Mouse (Mus musculus): ENCODE results near the gene Yif1a.

Gene Yif1a

DNA sequence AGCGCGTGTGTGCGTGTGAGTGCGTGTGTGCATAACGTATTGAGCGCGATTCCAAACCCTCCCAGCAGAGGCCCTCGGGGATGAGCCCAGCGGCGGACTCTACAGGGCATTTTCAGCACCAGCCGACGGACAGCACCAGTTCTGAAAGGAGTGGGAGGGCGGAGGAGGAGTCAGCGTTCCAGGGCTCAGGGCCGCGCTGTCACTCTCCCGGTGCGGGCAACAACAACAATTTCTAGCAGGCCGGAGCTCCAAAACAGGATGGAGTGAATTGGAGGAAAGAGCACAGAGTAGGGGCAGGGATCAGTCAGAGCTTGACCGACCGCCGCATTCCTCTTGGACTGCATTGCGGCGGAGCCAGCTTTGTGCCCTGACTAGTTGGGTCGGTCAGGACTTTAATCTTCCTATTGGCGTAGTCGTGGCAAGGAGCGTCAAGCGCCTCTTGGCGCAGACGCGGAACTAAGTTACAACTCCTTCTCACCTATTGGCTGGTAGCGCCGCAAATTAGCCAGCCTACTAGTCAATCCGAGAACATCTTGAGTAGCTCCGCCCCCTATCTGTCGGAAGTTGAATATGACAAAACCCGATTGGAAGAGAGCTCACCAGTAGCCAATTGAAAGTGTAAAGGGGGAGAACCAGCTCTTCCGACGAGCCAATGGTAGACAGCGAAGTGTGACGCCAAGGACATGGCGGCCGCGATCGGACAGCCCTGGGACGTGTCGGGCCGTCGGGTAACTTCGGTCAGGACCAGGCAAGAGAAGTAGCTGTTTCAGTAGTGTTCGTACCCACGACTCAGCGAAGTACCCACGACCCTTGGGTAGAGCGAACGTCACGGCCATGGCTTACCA lies at the start of gene Yif1a:
Gene Yif1a (plus strand): TSS at position 655 of the 845 bp plus-strand sequence.
- peak; percentile 99 for DNase-seq

DNA sequence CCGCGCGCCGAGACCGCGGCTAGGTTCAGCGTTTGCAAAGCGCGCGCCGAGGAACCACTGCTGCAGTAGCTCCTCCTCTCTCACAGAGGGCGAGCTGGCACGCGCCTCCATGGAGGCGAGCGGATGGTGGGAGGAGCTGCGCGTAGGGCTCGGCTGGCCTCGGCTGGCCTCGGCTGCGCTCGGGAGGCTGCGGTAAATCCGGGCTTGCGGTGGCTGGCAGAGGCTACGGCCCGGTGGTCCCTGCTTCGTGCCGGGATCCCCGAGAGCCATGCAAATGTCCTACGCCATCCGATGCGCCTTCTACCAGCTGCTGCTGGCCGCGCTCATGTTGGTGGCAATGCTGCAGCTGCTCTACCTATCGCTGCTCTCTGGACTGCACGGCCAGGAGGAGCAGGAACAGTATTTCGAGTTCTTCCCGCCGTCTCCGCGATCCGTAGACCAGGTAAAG lies 49.6 kb upstream of the Yif1a start, which contains the start of the genes B4gat1 and AC124502.3:
Gene B4gat1 (plus strand): TSS at position 118 of the 448 bp plus-strand sequence.
Gene AC124502.3 (plus strand): TSS at position 183 of the 448 bp plus-strand sequence.
- peak; percentile 95 for DNase-seq

- DNase-seq = no peak
Measured at GRCm38 (mm10) chr19:5039301-5040114, 48.8 kb upstream of the Yif1a start.

GRCm38 (mm10) chr19:5040862-5041523 lies 47.3 kb upstream of the Yif1a start, which contains the start of gene Brms1:
TSS of gene Brms1 (plus strand) at chr19:5041354.
- DNase-seq = peak; percentile 91

- no peak for DNase-seq
Measured at GRCm38 (mm10) chr19:5041588-5041987, 46.8 kb upstream of the Yif1a start.

DNA sequence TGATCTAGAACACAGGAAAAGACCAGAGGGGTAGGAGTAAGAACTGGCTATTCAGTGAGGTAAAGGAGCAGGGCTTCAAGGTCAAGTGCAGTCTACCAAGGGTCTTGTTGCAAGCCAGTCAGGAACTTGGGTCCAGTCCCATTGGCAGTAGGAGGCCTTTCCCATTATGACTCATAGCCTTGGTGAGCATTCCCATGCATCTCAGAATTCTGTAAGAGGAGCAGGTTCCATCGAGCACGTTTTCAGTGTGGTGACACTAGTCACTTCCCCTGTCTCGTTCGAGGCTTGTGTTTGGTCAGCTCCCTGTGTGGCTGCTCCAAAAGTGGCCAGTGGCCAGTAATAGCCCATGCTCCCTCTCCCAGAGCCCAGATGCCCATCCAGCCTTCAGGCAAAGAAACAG lies 42.8 kb upstream of the Yif1a start:
- DNase-seq = no peak

DNA sequence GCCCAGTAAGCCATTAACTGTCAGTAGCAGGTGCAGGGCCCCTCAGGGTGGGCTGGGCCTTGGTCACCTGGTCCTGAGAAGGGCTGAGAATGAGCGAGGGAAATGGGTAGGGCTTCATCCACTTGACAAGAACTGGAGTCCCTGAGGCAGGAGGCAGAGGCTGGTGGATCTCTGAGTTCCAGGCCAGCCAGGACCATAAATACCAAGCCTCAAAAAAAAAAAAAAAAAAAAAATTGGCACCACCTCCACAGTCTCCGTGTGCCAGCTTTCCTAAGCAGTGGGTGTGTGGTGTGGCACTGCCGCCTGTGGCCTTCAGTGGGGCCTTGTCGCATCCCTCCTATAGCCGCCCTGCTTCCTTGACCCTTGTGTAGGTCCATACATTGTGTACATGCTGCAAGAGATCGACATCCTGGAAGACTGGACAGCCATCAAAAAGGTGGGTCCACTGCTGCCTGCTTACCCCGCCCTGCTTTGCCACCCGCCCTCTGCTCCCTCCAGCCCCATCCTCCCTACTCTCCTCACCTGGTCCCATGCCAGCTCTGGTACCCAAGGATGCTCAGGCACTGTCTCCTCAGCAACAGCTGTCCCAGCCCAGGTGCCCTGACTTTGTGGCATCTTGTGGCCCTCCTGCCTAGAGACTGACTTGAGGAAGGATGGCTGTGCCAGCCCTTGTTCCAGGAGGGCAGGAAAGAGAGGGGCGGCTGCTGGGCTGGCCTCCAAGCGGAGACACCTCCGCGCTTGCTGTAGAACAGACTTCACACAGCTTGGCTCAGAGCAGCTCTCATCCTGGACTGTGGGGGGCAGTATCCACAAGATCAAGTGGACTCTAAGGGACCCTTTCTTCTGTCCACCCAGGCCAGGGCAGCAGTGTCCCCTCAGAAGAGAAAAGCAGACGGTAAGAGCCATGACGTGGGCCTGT lies 39.9 kb upstream of the Yif1a start:
- peak; percentile 56 for DNase-seq

GRCm38 (mm10) chr19:5049325-5049724 lies 39.0 kb upstream of the Yif1a start:
- DNase-seq = peak; percentile 48

GRCm38 (mm10) chr19:5050047-5050905 lies 38.1 kb upstream of the Yif1a start, which contains the start of gene Rin1:
TSS of gene Rin1 (plus strand) at chr19:5050481.
- peak; percentile 72 for DNase-seq

DNA sequence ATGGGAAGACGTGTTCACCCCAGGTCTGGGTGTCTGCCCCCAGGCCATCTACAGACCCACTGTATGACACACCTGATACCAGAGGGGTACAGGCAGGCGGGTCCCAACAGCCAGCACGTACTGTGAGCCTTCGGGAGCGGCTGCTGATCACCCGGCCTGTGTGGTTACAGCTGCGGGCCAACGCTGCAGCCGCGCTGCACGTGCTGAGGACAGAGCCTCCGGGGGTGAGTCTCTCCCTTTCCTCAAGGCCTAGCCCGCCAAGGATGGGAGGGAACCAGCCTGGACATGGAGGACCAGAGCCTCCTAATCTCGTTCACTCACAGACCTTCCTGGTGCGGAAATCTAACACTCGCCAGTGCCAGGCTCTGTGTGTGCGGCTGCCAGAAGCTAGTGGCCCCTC lies 37.3 kb upstream of the Yif1a start:
- DNase-seq = peak; percentile 55

GRCm38 (mm10) chr19:5051515-5051914 lies 36.8 kb upstream of the Yif1a start:
- peak; percentile 52 for DNase-seq

DNA sequence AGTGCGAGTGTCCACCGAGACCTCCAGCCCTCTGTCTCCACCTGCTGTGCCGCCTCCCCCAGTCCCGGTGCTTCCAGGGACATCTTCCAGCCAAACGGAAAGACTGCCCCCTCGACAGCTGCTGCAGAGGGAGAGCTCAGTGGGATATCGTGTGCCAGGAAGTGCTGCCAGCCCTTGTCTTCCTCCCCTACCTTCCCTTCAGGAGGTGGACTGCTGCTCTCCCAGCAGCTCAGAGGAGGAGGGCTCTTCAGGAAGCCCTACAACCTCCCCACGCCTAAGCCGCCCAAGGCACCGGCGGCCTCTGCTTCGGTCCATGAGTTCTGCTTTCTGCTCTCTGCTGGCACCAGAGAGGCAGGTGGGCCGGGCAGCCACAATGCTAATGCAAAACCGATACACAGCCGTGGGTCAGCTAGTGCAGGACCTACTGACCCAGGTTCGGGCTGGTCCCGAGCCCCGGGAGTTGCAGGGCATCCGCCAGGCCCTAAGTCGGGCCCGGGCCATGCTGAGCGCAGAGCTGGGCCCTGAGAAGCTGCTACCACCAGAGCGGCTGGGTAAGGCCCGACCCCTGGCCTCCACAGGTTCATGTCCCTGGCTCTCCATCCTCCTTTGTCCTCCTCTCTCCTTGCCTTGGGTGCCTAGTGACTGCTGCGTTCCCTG lies 36.0 kb upstream of the Yif1a start:
- peak; percentile 79 for DNase-seq

- DNase-seq = peak; percentile 84
Measured at GRCm38 (mm10) chr19:5052853-5053252, 35.5 kb upstream of the Yif1a start.

GRCm38 (mm10) chr19:5053909-5054308 lies 34.4 kb upstream of the Yif1a start:
- peak; percentile 80 for DNase-seq

DNA sequence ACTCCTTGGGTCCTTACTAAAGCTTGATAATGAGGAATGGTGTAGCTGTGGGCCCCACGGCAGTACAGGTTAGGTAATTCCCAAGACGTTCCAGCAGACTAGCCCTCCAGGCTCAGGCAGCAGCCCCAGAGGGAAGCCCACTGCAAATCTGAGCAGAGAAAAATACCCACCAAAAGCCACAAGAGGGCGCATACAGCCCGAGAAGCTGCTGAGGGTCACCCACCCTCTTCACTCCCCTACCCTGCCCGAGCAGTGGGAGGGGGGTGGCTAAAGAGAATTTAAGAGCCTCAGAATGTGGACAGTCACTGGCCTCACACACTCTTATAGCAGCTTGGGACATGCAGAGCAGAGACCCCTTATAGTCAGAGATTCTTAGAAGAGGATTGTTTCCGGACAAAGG lies 32.1 kb upstream of the Yif1a start:
- no peak for DNase-seq

DNA sequence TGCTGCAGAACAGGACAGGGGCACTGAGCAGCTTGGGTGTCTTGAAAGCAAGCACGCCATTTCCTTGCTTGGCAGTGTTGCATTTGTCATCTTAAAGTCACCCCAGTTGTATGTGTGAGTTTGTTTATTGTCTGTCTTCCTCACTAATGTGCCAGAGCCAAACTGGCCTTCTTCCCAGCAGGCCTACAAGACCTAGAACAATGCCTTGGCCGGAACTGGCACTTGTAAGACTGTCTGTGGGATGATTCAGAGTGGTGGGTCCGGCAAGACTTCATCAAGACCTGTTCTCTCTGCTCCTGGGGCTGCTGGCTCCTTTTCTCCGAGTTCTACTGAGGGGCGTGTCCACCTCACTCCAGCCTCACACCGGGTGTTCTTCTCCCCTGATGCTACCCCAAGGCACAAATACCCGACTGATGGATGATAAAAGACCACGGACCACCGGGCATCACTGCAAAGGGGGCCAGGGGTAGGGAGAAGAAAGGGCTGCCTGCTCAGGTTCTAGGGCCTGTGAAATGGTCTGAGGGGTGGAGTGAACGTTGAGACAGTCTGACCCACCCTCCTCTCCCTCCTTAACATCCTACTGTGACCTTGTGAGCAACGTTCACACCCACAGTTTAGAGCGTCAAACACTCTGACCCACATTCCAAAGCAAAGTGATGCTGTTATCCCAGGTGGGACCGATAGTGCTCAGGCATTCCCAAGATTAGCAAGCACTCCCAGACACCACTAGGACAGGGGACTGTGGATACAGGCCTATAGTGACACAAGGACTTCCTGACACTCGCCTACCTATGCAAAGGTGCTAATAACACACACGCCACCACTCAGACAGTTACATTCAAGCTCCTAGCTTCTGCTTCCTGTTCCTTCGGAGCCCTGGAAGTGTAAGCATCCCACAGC lies 30.2 kb upstream of the Yif1a start:
- no peak for DNase-seq

- DNase-seq = no peak
Measured at GRCm38 (mm10) chr19:5058801-5059771, 29.3 kb upstream of the Yif1a start.

Data from cerebellum, adult 9-11 months (tissue).